Comparison of ENCODE assay signal across 19 mouse cellular contexts in genomic region chr16:17848431-17848830, GRCm38 (mm10). TPM values are rescaled to one million over a fixed set of nuclear protein-coding genes. Genes with fewer than 3 reads are reported as not detected.
DNase-seq lines count a peak whose midpoint lies in the region; ATAC-seq and TF ChIP-seq lines count a peak whose summit lies in the region.
"Had no signal": no experiment of that assay in that cellular context is flagged by ENCODE, and none has a peak within 500 bp of the region (broad histone marks: within the 10 kb centered on the region; RNA-seq: fewer than 3 reads in every experiment).

No protein-coding gene starts in this region.

- no peak for TF ChIP-seq POLR2A in MEL (IDR thresholded peaks at IDR 0.05; ENCODE audit: control insufficient read depth in 1 of 2, insufficient read depth in 1 of 2, low read depth in 1 of 2, low read length in 2 of 2, poor library complexity in 1 of 2)

- no peak for DNase-seq in hindbrain, embryonic 11.5 days (ENCODE audit: low spot score)
- peak; percentile 51 for DNase-seq in MEL (ENCODE audit: low read depth, low spot score)
- no peak for DNase-seq in heart, adult 18-20 months
- no peak for DNase-seq in right cerebral cortex, postnatal 25 days
- DNase-seq: gastrocnemius, postnatal 36 days; liver, embryonic 13.5 days had no signal

- no peak overlapping the region for H3K4me3 ChIP-seq in hindbrain, embryonic 12.5 days
- H3K4me3 ChIP-seq in hindbrain, embryonic 11.5 days (ENCODE audit: low read depth, low read length) = no peak overlapping the region
- no peak overlapping the region for H3K4me3 ChIP-seq in MEL (ENCODE audit: control insufficient read depth in 1 of 2, insufficient read depth in 1 of 2, low read depth in 2 of 2, low read length in 2 of 2)
- H3K4me3 ChIP-seq in forebrain, embryonic 15.5 days = no peak overlapping the region
- H3K4me3 ChIP-seq: heart, embryonic 10.5 days; liver, embryonic 13.5 days; lung, embryonic 15.5 days; myocyte had no signal

- no peak for TF ChIP-seq CTCF in MEL (IDR thresholded peaks at IDR 0.05 in 2 of 3, conservative IDR thresholded peaks at IDR 0.05 in 1 of 3; ENCODE audit: control insufficient read depth in 1 of 3, insufficient read depth in 1 of 3, low read depth in 2 of 3, low read length in 3 of 3, poor library complexity in 1 of 3, severe bottlenecking in 1 of 3)

- no peak overlapping the region for H3K9ac ChIP-seq in hindbrain, embryonic 12.5 days
- H3K9ac ChIP-seq in hindbrain, embryonic 11.5 days (ENCODE audit: low read depth, low read length) = no peak overlapping the region
- H3K9ac ChIP-seq in MEL (ENCODE audit: control insufficient read depth, low read depth, low read length, poor library complexity, severe bottlenecking) = no peak overlapping the region
- no peak overlapping the region for H3K9ac ChIP-seq in forebrain, embryonic 15.5 days (replicated peaks)
- H3K9ac ChIP-seq: liver, embryonic 13.5 days; lung, embryonic 15.5 days had no signal

- H3K79me2 ChIP-seq in MEL (ENCODE audit: control insufficient read depth, insufficient read depth, low read length, poor library complexity) = no peaks in the 10 kb centered on the region

- no peaks in the 10 kb centered on the region for H3K9me3 ChIP-seq in hindbrain, embryonic 12.5 days (replicated peaks)
- no peaks in the 10 kb centered on the region for H3K9me3 ChIP-seq in hindbrain, embryonic 11.5 days (ENCODE audit: control insufficient read depth, low read length)
- no peaks in the 10 kb centered on the region for H3K9me3 ChIP-seq in MEL (replicated peaks; ENCODE audit: insufficient read depth, low read length)
- no peaks in the 10 kb centered on the region for H3K9me3 ChIP-seq in forebrain, embryonic 15.5 days
- H3K9me3 ChIP-seq: heart, embryonic 10.5 days; liver, embryonic 13.5 days; lung, embryonic 15.5 days had no signal

- 94% methylated on average over 6 of the region's 6 CpGs for WGBS in hindbrain, embryonic 12.5 days
- 96% methylated on average over 6 of the region's 6 CpGs for WGBS in hindbrain, embryonic 11.5 days
- WGBS in forebrain, embryonic 15.5 days = 96% methylated on average over 6 of the region's 6 CpGs

- 0 out of 2 replicates have a peak overlapping the region, but pooled peaks have one; percentile 8 for H3K27ac ChIP-seq in hindbrain, embryonic 12.5 days
- H3K27ac ChIP-seq in hindbrain, embryonic 11.5 days (ENCODE audit: low read depth, low read length) = no peak overlapping the region
- H3K27ac ChIP-seq in MEL (ENCODE audit: control insufficient read depth, low read depth, low read length) = no peak overlapping the region
- H3K27ac ChIP-seq in forebrain, embryonic 15.5 days (replicated peaks) = peak overlapping the region; percentile 19; the same call in 1 of the 2 replicates
- H3K27ac ChIP-seq: heart, embryonic 10.5 days; liver, embryonic 13.5 days; lung, embryonic 15.5 days; macrophage had no signal

- 0 out of 2 replicates have a peak, but pooled peaks have one; percentile 11 for ATAC-seq in hindbrain, embryonic 12.5 days (ENCODE audit: low FRiP score)
- no peak for ATAC-seq in hindbrain, embryonic 11.5 days (ENCODE audit: low FRiP score)
- ATAC-seq in forebrain, embryonic 15.5 days (replicated peaks) = peak; percentile 12; the same call in 1 of the 2 replicates
- ATAC-seq in megakaryocyte progenitor cell, adult 5-6 weeks (replicated peaks; ENCODE audit: poor library complexity) = peak; percentile 88
- no peak for ATAC-seq in megakaryocyte, adult 5-6 weeks (ENCODE audit: poor library complexity, severe bottlenecking)

- peak; percentile 57 to 61; a peak in 2 of 4 replicates for TF ChIP-seq EP300 in MEL (IDR thresholded peaks at IDR 0.05; ENCODE audit: low read depth in 1 of 2, low read length in 2 of 2)

- H3K4me1 ChIP-seq in hindbrain, embryonic 12.5 days = no peaks in the 10 kb centered on the region
- H3K4me1 ChIP-seq in hindbrain, embryonic 11.5 days (replicated peaks; ENCODE audit: control insufficient read depth, insufficient read depth, low read length) = no peaks in the 10 kb centered on the region
- peaks cover 2 to 6% of the 10 kb centered on the region in 2 experiments; a peak in 3 of 4 replicates for H3K4me1 ChIP-seq in MEL (ENCODE audit: control insufficient read depth in 1 of 2, insufficient read depth in 2 of 2, low read length in 2 of 2)
- H3K4me1 ChIP-seq in forebrain, embryonic 15.5 days = no peaks in the 10 kb centered on the region
- H3K4me1 ChIP-seq: heart, embryonic 10.5 days; liver, embryonic 13.5 days; lung, embryonic 15.5 days had no signal

- no peak for TF ChIP-seq RAD21 in MEL (IDR thresholded peaks at IDR 0.05; ENCODE audit: low read depth, low read length)

- no peaks in the 10 kb centered on the region for H3K27me3 ChIP-seq in hindbrain, embryonic 12.5 days
- H3K27me3 ChIP-seq in hindbrain, embryonic 11.5 days (ENCODE audit: control insufficient read depth, insufficient read depth, low read length) = no peaks in the 10 kb centered on the region
- no peaks in the 10 kb centered on the region for H3K27me3 ChIP-seq in MEL (ENCODE audit: control insufficient read depth in 1 of 2, insufficient read depth in 2 of 2, low read length in 2 of 2)
- H3K27me3 ChIP-seq in forebrain, embryonic 15.5 days = no peaks in the 10 kb centered on the region
- H3K27me3 ChIP-seq: liver, embryonic 13.5 days; lung, embryonic 15.5 days had no signal

- no peak overlapping the region for H3K4me2 ChIP-seq in hindbrain, embryonic 12.5 days (replicated peaks)
- no peak overlapping the region for H3K4me2 ChIP-seq in hindbrain, embryonic 11.5 days (replicated peaks; ENCODE audit: low read depth, low read length)
- H3K4me2 ChIP-seq in forebrain, embryonic 15.5 days (replicated peaks) = no peak overlapping the region
- H3K4me2 ChIP-seq: liver, embryonic 13.5 days; lung, embryonic 15.5 days had no signal

- peaks cover 90% of the 10 kb centered on the region for H3K36me3 ChIP-seq in hindbrain, embryonic 12.5 days
- H3K36me3 ChIP-seq in hindbrain, embryonic 11.5 days (ENCODE audit: control insufficient read depth, insufficient read depth, low read length) = peaks cover 5% of the 10 kb centered on the region
- H3K36me3 ChIP-seq in MEL (ENCODE audit: control insufficient read depth in 1 of 2, insufficient read depth in 2 of 2, low read length in 2 of 2) = peaks cover 6 to 8% of the 10 kb centered on the region in 2 experiments
- H3K36me3 ChIP-seq in forebrain, embryonic 15.5 days = peaks cover 85% of the 10 kb centered on the region

RNA-seq across cellular contexts. Expression of gene Car15, which starts 10.3 kb away (rescaled TPM):
- polyA plus RNA-seq in hindbrain, embryonic 12.5 days (2016; fragmentation: Nextera tagmentation; extraction: Ambion mirVana) = 3.5 and 4.1 TPM in 2 replicates
- 1.8 and 2.9 TPM in 2 replicates for polyA plus RNA-seq in hindbrain, embryonic 11.5 days (2014; fragmentation: Nextera tagmentation; extraction: Ambion mirVana)
- 2.0 and 2.4 TPM in 2 replicates for total RNA-seq in MEL (2012; rRNA removed)
- 1 to 10 TPM in 1 of 2 experiments, not detected in 1; 3.6 TPM for polyA plus RNA-seq in MEL (2012; ENCODE audit: insufficient read depth in 1 of 2, insufficient read length in 2 of 2, low read depth in 1 of 2, low replicate concordance in 2 of 2, missing spikeins in 1 of 2)
- polyA plus RNA-seq in forebrain, embryonic 15.5 days (2015; fragmentation: Nextera tagmentation; extraction: Ambion mirVana) = 4.8 and 5.7 TPM in 2 replicates
- 1.3 and 1.9 TPM in 2 replicates for total RNA-seq in megakaryocyte progenitor cell, adult 5-6 weeks (2015)
- total RNA-seq in megakaryocyte progenitor cell, adult 5-6 weeks (2017) = 1.2 and 2.5 TPM in 2 replicates
- total RNA-seq in heart, adult 18-20 months (2021) = 1 to 10 TPM; 1.7 to 2.1 TPM
- total RNA-seq in megakaryocyte, adult 5-6 weeks (2015) = 4.1 and 6.1 TPM in 2 replicates
- total RNA-seq in megakaryocyte, adult 5-6 weeks (2017) = 1.7 and 2.3 TPM in 2 replicates

RNA-seq across cellular contexts. Expression of gene B830017H08Rik, which starts 15.5 kb away (rescaled TPM):
- 0.93 and 1.0 TPM in 2 replicates for polyA plus RNA-seq in hindbrain, embryonic 12.5 days (2016; fragmentation: Nextera tagmentation; extraction: Ambion mirVana)
- 0.20 and 0.49 TPM in 2 replicates for polyA plus RNA-seq in hindbrain, embryonic 11.5 days (2014; fragmentation: Nextera tagmentation; extraction: Ambion mirVana)
- not detected in 2 replicates for total RNA-seq in MEL (2012; rRNA removed)
- under 1 TPM in 1 of 2 experiments, not detected in 1; 0.06 TPM for polyA plus RNA-seq in MEL (2012; ENCODE audit: insufficient read depth in 1 of 2, insufficient read length in 2 of 2, low read depth in 1 of 2, low replicate concordance in 2 of 2, missing spikeins in 1 of 2)
- 0.93 and 1.3 TPM in 2 replicates for polyA plus RNA-seq in forebrain, embryonic 15.5 days (2015; fragmentation: Nextera tagmentation; extraction: Ambion mirVana)
- not detected in 2 replicates for total RNA-seq in megakaryocyte progenitor cell, adult 5-6 weeks (2015)
- not detected in 2 replicates for total RNA-seq in megakaryocyte progenitor cell, adult 5-6 weeks (2017)
- total RNA-seq in heart, adult 18-20 months (2021) = not detected
- not detected in 2 replicates for total RNA-seq in megakaryocyte, adult 5-6 weeks (2015)
- total RNA-seq in megakaryocyte, adult 5-6 weeks (2017) = not detected in 2 replicates
- total RNA-seq: gastrocnemius, postnatal 36 days; heart, postnatal 14 days had no signal
- polyA plus RNA-seq: heart, embryonic 10.5 days; intestine, embryonic 14.5 days; kidney, embryonic 14.5 days; liver, embryonic 13.5 days; lung, embryonic 15.5 days; macrophage; stomach, embryonic 14.5 days had no signal

RNA-seq across cellular contexts. Expression of gene Gm20518, which starts 43.0 kb away (rescaled TPM):
- 0.66 and 0.73 TPM in 2 replicates for polyA plus RNA-seq in hindbrain, embryonic 12.5 days (2016; fragmentation: Nextera tagmentation; extraction: Ambion mirVana)
- polyA plus RNA-seq in hindbrain, embryonic 11.5 days (2014; fragmentation: Nextera tagmentation; extraction: Ambion mirVana) = 0.15 and 0.29 TPM in 2 replicates
- total RNA-seq in MEL (2012; rRNA removed) = 0.16 and 0.35 TPM in 2 replicates
- under 1 TPM in 1 of 2 experiments, not detected in 1; 0.53 TPM for polyA plus RNA-seq in MEL (2012; ENCODE audit: insufficient read depth in 1 of 2, insufficient read length in 2 of 2, low read depth in 1 of 2, low replicate concordance in 2 of 2, missing spikeins in 1 of 2)
- 0.23 and 0.67 TPM in 2 replicates for polyA plus RNA-seq in forebrain, embryonic 15.5 days (2015; fragmentation: Nextera tagmentation; extraction: Ambion mirVana)
- 0.05 and 0.20 TPM in 2 replicates for total RNA-seq in megakaryocyte progenitor cell, adult 5-6 weeks (2015)
- total RNA-seq in megakaryocyte progenitor cell, adult 5-6 weeks (2017) = 0.20 TPM in 1 of 2 replicates, not detected in the other
- under 1 TPM; 0.27 to 0.33 TPM for total RNA-seq in heart, adult 18-20 months (2021)
- total RNA-seq in megakaryocyte, adult 5-6 weeks (2015) = 0.27 and 0.96 TPM in 2 replicates
- total RNA-seq in megakaryocyte, adult 5-6 weeks (2017) = 0.04 and 0.37 TPM in 2 replicates
- polyA plus RNA-seq: macrophage had no signal

RNA-seq across cellular contexts. Expression of gene Tssk1, which starts 45.6 kb away (rescaled TPM):
- polyA plus RNA-seq in hindbrain, embryonic 12.5 days (2016; fragmentation: Nextera tagmentation; extraction: Ambion mirVana) = 0.07 and 0.10 TPM in 2 replicates
- polyA plus RNA-seq in hindbrain, embryonic 11.5 days (2014; fragmentation: Nextera tagmentation; extraction: Ambion mirVana) = 0.04 and 0.11 TPM in 2 replicates
- 0.04 TPM in 1 of 2 replicates, not detected in the other for total RNA-seq in MEL (2012; rRNA removed)
- under 1 TPM in 1 of 2 experiments, not detected in 1; 0.36 TPM for polyA plus RNA-seq in MEL (2012; ENCODE audit: insufficient read depth in 1 of 2, insufficient read length in 2 of 2, low read depth in 1 of 2, low replicate concordance in 2 of 2, missing spikeins in 1 of 2)
- polyA plus RNA-seq in forebrain, embryonic 15.5 days (2015; fragmentation: Nextera tagmentation; extraction: Ambion mirVana) = 0.08 and 0.09 TPM in 2 replicates
- total RNA-seq in megakaryocyte progenitor cell, adult 5-6 weeks (2015) = not detected in 2 replicates
- total RNA-seq in megakaryocyte progenitor cell, adult 5-6 weeks (2017) = not detected in 2 replicates
- total RNA-seq in heart, adult 18-20 months (2021) = under 1 TPM; 0.12 to 0.33 TPM
- total RNA-seq in megakaryocyte, adult 5-6 weeks (2015) = not detected in 2 replicates
- total RNA-seq in megakaryocyte, adult 5-6 weeks (2017) = not detected in 2 replicates
- polyA plus RNA-seq: heart, embryonic 10.5 days; intestine, embryonic 14.5 days; kidney, embryonic 14.5 days; limb, embryonic 11.5 days; liver, embryonic 13.5 days; macrophage had no signal

RNA-seq across cellular contexts. Expression of gene Dgcr2, which starts 49.9 kb away (rescaled TPM):
- 101 and 106 TPM in 2 replicates for polyA plus RNA-seq in hindbrain, embryonic 12.5 days (2016; fragmentation: Nextera tagmentation; extraction: Ambion mirVana)
- 72.9 and 75.7 TPM in 2 replicates for polyA plus RNA-seq in hindbrain, embryonic 11.5 days (2014; fragmentation: Nextera tagmentation; extraction: Ambion mirVana)
- 35.1 and 37.1 TPM in 2 replicates for total RNA-seq in MEL (2012; rRNA removed)
- 10 to 100 TPM in 1 of 2 experiments, not detected in 1; 53.7 TPM for polyA plus RNA-seq in MEL (2012; ENCODE audit: insufficient read depth in 1 of 2, insufficient read length in 2 of 2, low read depth in 1 of 2, low replicate concordance in 2 of 2, missing spikeins in 1 of 2)
- 99.8 and 99.9 TPM in 2 replicates for polyA plus RNA-seq in forebrain, embryonic 15.5 days (2015; fragmentation: Nextera tagmentation; extraction: Ambion mirVana)
- total RNA-seq in megakaryocyte progenitor cell, adult 5-6 weeks (2015) = 21.6 and 23.8 TPM in 2 replicates
- 40.4 and 50.0 TPM in 2 replicates for total RNA-seq in megakaryocyte progenitor cell, adult 5-6 weeks (2017)
- total RNA-seq in heart, adult 18-20 months (2021) = 10 to 100 TPM; 43.5 to 48.3 TPM
- 16.1 and 20.5 TPM in 2 replicates for total RNA-seq in megakaryocyte, adult 5-6 weeks (2015)
- 32.9 and 35.6 TPM in 2 replicates for total RNA-seq in megakaryocyte, adult 5-6 weeks (2017)

Comparison
In these comparisons a context has a peak if more than half of its experiments do, and no peak if none do; other contexts are left out.
1. ATAC-seq: peak in hindbrain, embryonic 12.5 days (single experiment), forebrain, embryonic 15.5 days (single experiment) and megakaryocyte progenitor cell, adult 5-6 weeks (single experiment); none in hindbrain, embryonic 11.5 days (single experiment) and megakaryocyte, adult 5-6 weeks (single experiment).
2. H3K27ac ChIP-seq: peak in hindbrain, embryonic 12.5 days (single experiment) and forebrain, embryonic 15.5 days (single experiment); none in hindbrain, embryonic 11.5 days (single experiment) and MEL (single experiment).